Mouse (Mus musculus): ENCODE results near the gene Cdh23.
A peak's percentile ranks its signal among the peaks of the same experiment; 100 is the strongest.

Gene Cdh23

DNA sequence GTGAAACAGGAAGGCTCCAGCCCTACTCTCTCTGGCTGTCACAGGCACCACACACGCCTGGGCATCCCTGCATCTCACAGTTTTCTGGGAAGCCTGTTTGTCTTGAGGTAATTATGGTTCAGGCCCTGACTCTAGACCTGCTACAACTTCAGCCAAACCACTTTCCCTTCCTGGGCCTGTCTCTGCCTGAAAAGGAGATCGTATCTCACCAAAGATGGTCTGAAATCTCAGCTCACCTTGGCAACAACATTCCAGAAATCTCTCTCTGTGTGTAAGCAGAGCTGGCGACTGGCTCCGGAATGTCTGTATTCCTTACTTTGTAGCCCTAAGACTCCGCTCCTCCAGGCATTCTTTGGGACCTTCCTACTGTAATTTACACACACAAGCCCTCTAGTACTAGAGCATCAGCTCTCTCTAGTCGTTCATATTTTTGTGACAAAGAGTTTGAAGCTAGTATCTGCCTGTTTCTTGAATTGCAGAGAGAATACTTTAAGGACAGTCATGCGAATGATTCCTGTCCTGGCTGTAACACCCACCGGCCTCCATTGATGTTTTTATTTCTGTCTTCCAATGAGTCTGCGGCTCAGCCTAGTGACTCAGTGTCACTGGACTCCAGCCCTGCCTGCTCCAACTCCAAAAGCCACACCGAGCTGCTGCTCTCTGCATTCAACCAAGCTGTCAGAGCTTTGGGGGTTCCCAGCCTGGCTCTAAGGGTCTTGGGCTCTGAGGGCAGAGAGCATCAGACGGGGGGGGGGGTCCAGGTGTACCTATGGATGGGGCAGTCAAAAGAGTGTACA, 341.2 kb downstream of the Cdh23 start:
- DNase-seq, result no peak

DNA sequence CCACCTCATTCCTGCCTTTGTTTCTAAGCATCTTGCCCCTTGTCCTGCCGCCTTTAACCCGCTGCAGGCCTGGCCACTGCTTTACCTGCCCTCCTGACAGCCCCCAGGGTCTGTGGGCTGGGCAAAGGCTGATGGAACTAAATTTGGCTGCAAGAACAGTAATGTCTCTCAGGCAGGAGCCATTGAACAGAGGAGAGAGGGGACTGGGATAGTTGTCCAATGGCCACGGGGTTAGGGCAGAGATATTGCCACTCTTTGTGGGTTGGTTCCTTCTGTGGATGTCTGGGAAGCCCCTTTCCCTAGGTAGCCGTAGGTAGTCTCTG, 342.3 kb downstream of the Cdh23 start:
- DNase-seq, result no peak

- DNase-seq, result no peak
These were observed 342.9 kb downstream of the Cdh23 start for GRCm38 (mm10) chr10:60353241-60354002.

DNA sequence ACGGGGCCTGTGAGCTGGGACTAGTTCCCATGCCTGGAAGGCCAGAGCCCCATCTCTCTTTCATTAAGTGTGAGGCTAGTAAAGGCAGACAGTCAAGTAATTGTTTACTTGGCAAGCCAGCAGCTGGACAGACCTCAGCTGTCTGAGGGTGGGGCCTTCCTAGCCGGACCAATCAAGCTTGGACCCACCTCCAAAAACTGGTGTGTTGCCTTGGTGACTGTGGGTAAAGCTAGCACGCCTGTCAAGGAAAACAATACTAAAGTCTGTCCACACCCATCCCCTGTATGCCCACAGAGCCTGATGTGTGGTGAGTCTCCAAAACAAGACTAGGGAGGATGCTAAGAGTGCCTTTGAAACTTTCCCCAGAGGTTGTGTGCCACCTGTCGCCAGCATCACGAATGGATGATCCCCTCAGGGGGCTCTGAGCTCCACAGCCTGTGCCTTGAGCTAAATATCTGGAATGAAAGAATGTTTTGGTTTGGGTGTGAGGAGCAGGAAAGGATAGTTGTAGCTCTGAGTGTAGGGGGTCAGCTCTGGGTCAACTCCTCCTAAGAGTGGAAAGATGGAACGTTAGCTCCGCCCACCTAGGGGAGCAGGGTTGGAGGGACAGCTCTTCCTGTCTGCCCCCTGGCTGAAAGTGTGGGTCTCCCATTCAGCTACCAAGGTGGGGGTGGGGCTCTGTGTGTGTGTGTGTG, 344.4 kb downstream of the Cdh23 start:
- DNase-seq, result peak; percentile 84 to 93

DNA sequence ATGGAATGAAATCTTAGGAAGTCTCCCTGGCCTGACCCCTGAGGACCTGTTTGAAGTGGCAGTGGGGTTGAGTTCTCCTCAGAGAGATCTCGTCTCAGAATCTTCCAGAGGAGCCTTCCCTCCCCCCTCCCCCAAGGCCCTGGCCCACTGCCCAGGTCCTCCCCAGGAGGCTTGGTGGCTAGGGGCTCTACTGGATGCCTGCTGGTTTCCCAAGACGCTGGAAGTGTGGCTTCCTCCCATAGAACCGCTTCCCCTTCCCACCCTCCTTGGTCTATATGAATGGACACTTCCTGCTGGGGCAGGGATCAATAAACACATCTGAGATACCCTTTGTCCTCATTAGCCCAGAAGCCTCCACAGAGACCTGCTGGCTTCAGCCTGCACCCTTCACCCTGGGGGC, 345.0 kb downstream of the Cdh23 start:
- peak; percentile 46 to 71 for DNase-seq

- peak; percentile 94 to 96 for DNase-seq
These were observed 345.5 kb downstream of the Cdh23 start for GRCm38 (mm10) chr10:60350805-60351167.

DNA sequence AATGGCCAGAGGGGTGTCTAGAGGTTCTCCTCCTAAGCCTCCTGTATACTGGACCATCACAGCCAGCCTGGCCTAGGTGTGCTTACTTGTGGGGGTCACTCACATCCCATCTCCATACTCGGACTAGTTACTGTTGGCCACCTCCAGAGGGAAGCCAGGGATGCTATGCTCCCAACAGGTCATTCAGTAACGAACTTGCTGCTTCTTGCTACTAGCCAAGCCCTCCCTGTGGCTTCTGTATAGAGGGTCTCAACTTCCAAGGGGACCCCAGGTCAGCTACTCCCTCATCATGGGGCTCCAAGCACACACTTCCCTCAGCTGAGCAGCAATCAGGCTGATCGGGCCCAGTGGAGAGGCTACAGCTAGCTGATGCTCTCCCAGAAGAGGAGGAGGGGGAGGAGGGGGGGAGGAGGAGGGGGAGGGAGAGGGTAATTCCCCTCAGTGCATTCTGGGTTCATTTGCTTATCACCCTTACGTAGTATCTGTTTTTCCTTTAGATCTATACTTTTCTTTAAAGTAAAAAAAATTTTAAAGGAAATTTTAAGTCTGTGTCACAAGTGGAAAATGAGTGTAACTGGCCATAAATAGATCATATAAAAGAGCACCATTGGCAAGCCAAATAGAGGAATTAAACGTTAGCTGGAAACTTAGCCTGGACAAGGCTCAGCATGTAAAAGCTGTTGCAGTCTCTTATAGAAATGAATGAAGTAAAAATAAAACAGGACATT, 346.0 kb downstream of the Cdh23 start:
- no peak for DNase-seq

- no peak for DNase-seq
These were observed 346.6 kb downstream of the Cdh23 start for GRCm38 (mm10) chr10:60349644-60350043.

- peak; percentile 81 to 86 for DNase-seq
These were observed 347.2 kb downstream of the Cdh23 start for GRCm38 (mm10) chr10:60349056-60349455.

- DNase-seq, result no peak
These were observed 348.3 kb downstream of the Cdh23 start for GRCm38 (mm10) chr10:60347768-60348610.

GRCm38 (mm10) chr10:60346701-60347405, 349.4 kb downstream of the Cdh23 start, which contains the start of gene Vsir:
Gene Vsir, plus strand, starts transcription at chr10:60346851.
- DNase-seq, result peak; percentile 92 to 94

- DNase-seq, result no peak
These were observed 350.2 kb downstream of the Cdh23 start for GRCm38 (mm10) chr10:60346056-60346455.

DNA sequence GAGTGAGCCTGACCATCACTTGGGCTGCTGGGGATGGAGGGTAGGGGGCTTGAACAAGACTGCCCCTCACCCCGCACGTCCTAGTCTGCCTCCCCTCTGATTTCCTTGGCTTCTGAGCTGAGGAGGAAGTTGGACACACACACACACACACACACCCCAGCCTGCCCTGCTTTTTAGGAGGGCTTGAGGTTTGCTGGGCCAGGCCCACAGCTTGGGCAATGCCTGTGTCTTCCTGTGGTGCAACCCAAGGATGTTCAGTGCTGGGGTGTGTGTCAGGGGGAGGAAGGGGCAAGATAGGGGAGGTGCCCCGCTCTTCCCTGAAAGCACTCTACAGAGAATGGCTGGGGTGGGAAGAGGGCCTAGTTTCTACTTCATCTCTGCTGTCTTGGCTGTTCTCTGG, 352.2 kb downstream of the Cdh23 start:
- DNase-seq, result peak; percentile 37 to 63

GRCm38 (mm10) chr10:60341528-60341927, 354.8 kb downstream of the Cdh23 start:
- DNase-seq, result no peak

GRCm38 (mm10) chr10:60335021-60335420, 361.3 kb downstream of the Cdh23 start:
- DNase-seq, result no peak

- no peak for DNase-seq
These were observed 361.7 kb downstream of the Cdh23 start for GRCm38 (mm10) chr10:60334583-60334982.

GRCm38 (mm10) chr10:60328963-60329650, 367.2 kb downstream of the Cdh23 start:
- peak; percentile 54 to 79 for DNase-seq

- peak in 1 of 2 experiments; percentile 15 for DNase-seq
These were observed 380.1 kb downstream of the Cdh23 start for GRCm38 (mm10) chr10:60316166-60316565.

GRCm38 (mm10) chr10:60313606-60314005, 382.7 kb downstream of the Cdh23 start:
- DNase-seq, result no peak

DNA sequence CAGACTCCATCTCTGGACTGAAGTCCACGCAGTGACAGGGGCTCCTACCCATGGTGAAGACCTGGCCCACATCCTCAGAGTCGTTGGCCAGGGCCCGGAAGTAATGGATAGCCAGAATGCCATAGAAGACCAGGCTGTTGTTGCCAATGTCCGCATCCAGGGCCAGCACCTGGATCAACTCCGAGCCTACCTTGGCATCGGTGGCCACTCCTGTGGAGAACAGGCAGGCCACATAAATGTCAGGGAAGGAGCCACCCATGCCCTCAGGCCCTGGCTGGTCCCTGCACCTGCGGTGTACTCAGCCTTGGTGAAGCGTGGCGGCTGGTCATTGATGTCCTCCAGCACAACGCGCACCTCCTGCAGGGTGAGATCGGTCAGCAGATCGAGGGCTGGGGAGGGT, 385.7 kb downstream of the Cdh23 start:
- no peak for DNase-seq

All from lung, postnatal 4 days (tissue).